Mouse (Mus musculus): ENCODE data around the gene Cfb. TPM values are rescaled to one million over a fixed set of nuclear protein-coding genes. Genes with fewer than 3 reads are reported as not detected.
"Not testable (repeated sequence)": the region's sequence is repeated elsewhere in the genome, so short reads cannot be mapped to it uniquely, and the experiment has no call there.

Gene Cfb
- polyA plus RNA-seq, 1 experiment from 2014 or later = 13.3 TPM

GRCm38 (mm10) chr17:34813747-34814146 is 48.6 kb downstream of the Cfb start:
- ATAC-seq (replicated peaks; ENCODE audit: low FRiP score); H3K9me3 ChIP-seq (replicated peaks); H3K9ac ChIP-seq; H3K27me3 ChIP-seq; H3K4me3 ChIP-seq (replicated peaks); H3K4me2 ChIP-seq; H3K36me3 ChIP-seq; H3K27ac ChIP-seq; H3K4me1 ChIP-seq: not testable (repeated sequence)
- WGBS = 61% methylated on average over 12 of the region's 12 CpGs

DNA sequence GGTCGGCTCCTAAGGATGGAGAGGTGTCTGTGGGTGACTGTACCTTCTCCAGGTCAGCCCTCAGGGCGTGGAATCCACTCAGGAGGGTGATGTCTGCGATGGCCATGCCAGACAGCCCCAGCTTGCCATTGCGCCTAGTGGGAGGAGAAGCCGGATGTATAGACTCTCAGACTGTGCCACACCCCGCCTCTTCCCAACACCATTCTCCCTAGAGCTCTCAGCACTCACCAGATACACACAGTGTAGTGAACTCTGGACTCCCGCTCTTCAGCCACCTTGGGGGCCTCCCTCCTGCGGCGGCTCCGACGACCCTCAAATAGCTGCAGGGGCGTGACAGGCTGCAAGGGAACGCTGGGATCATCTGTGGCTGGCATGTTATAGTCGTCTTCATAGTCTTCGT is 51.0 kb downstream of the Cfb start:
- no peak for ATAC-seq (replicated peaks; ENCODE audit: low FRiP score)
- 73% methylated on average over 15 of the region's 15 CpGs for WGBS
- Histone ChIP-seq H3K9ac (no peak overlapping the region), H3K27ac (no peak overlapping the region), H3K36me3 (no peaks in the 10 kb centered on the region), H3K27me3 (no peaks in the 10 kb centered on the region), H3K4me3 (replicated peaks) (no peak overlapping the region), H3K9me3 (replicated peaks) (no peaks in the 10 kb centered on the region), H3K4me1 (no peaks in the 10 kb centered on the region), H3K4me2 (no peak overlapping the region)

DNA sequence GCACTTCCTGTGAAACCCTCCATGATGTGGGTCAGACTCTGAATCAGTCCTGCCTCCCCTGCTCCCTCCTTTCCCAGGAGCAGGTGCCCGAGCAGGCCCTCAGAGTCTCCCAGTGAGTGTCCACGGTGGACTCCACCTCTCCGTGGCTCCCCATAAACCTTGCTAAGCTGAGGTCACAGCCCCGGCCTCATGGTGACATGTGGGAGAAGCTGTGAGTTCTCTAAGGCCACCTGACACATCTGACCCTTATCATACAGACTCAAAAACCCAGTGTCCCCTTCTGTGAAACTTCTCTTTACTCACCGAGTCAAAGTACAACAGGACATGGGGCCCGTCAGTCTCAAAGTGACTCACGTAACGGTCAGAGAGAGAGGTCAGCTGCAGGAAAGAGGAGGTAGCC is 51.5 kb downstream of the Cfb start:
- not testable (repeated sequence) for H3K36me3 ChIP-seq; H3K4me1 ChIP-seq; H3K4me2 ChIP-seq; H3K9me3 ChIP-seq (replicated peaks); H3K4me3 ChIP-seq (replicated peaks); H3K27me3 ChIP-seq; H3K9ac ChIP-seq; ATAC-seq (replicated peaks; ENCODE audit: low FRiP score); H3K27ac ChIP-seq
- WGBS = 74% methylated on average over 8 of the region's 8 CpGs

DNA sequence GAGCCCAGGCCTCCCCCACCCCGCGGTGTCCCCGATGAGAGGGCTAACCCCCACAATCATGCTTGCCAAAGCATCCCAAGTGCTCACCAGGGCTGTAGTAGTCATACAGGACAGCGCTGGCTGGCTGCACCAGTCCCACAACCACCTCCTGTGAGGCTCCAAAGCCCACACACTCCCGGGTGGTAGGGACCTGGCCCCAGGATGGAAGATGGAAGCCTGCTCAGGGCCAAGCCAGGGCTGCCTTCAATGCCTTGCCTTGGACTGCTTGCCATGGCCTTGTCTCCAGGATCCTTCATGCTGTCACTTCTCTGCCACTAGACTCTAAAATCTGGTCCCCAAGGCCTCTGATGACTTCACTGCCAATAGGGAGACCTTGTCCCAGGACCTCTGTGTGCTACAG is 51.9 kb downstream of the Cfb start:
- not testable (repeated sequence) for H3K36me3 ChIP-seq; H3K9ac ChIP-seq; H3K9me3 ChIP-seq (replicated peaks); H3K4me3 ChIP-seq (replicated peaks); H3K4me1 ChIP-seq; H3K27ac ChIP-seq; H3K4me2 ChIP-seq; ATAC-seq (replicated peaks; ENCODE audit: low FRiP score); H3K27me3 ChIP-seq
- 87% methylated on average over 5 of the region's 5 CpGs for WGBS

DNA sequence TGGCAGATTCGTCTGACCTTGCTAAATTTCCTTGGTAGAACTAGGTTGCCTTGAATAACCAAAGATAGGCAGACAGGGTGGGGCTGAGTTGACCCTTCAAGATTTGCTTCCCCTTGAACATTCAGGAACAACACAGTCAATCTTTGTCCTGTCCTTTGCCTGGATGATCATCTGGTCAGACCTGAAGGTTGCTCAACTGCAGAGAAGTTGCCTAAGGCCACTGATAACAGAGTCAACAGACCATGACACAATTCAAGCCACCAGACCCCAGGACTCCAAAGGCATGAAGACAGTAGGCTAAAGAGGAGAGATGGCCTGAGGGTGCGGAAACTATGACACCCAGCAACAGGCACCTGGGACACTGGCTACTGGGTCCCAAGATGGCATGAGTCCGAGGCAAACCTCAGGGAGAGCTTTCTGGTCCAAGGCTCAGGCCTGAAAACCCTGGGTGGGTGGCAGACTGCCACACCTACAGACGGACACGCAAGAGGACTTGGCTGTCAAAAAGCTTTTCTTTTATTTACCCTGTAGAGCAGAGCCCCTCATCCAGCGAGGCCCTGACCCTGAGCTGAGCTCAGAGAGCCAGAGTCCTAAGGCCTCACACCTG is 53.6 kb downstream of the Cfb start:
- no peaks in the 10 kb centered on the region for H3K36me3 ChIP-seq
- no peak for ATAC-seq (replicated peaks; ENCODE audit: low FRiP score)

DNA sequence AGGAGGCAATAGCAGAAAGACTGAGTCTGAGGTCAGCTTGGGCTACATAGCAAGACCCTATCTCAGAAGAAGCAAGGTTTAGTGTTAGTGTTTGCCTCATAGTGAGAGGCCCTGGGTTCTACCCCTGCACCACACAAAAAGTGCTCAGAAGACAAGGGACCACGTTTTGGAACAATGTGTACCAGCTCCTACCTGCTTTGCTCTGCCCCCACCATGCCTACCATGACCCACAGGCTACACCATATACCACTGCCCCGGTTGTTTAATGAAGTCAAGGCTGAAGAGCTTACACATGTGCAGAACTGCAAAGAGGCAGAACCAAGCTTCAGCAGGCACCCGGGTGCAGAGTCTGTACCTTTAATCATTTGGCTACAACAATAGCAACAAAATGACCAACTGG is 55.1 kb downstream of the Cfb start:
- Histone ChIP-seq H3K4me2 (no peak overlapping the region), H3K9me3 (replicated peaks) (peaks cover 6% of the 10 kb centered on the region; the same call in 1 of the 2 replicates), H3K9ac (no peak overlapping the region), H3K36me3 (no peaks in the 10 kb centered on the region), H3K4me3 (replicated peaks) (no peak overlapping the region), H3K27ac (no peak overlapping the region), H3K27me3 (no peaks in the 10 kb centered on the region), H3K4me1 (no peaks in the 10 kb centered on the region)
- no peak for ATAC-seq (replicated peaks; ENCODE audit: low FRiP score)
- 63% methylated on average over 3 of the region's 3 CpGs for WGBS

More for the DNA sequence above, 53.6 kb downstream of the Cfb start:
- H3K4me3 ChIP-seq (replicated peaks) = no peak overlapping the region
- H3K4me1 ChIP-seq = no peaks in the 10 kb centered on the region
- no peak overlapping the region for H3K27ac ChIP-seq
- H3K27me3 ChIP-seq = no peaks in the 10 kb centered on the region
- whole genome bisulfite sequencing = 82% methylated on average over 6 of the region's 6 CpGs
- H3K4me2 ChIP-seq = no peak overlapping the region
- H3K9ac ChIP-seq = no peak overlapping the region
- peaks cover 6% of the 10 kb centered on the region; the same call in 1 of the 2 replicates for H3K9me3 ChIP-seq (replicated peaks)

Small RNA genes within 50 kb of the gene (microRNA-seq; reads per million reads assigned to microRNA genes)
- not detected for gene Mir6970
- gene Mir6971 = 1.5 reads per million, percentile 2 among the genes with 10 or more reads in this experiment
- not detected for gene Mir6972

Other genes starting within 250 kb of the Cfb start
- gene Egfl8, start 246.5 kb downstream of the Cfb start, polyA plus RNA-seq (2015; fragmentation: Nextera tagmentation; extraction: Ambion mirVana) = 3.5 and 4.4 TPM in 2 replicates
- 36.5 and 39.1 TPM in 2 replicates for gene Ppt2, start 234.0 kb downstream of the Cfb start, polyA plus RNA-seq (2015; fragmentation: Nextera tagmentation; extraction: Ambion mirVana)
- gene Prrt1, start 233.0 kb downstream of the Cfb start, polyA plus RNA-seq (2015; fragmentation: Nextera tagmentation; extraction: Ambion mirVana) = 0.24 and 0.35 TPM in 2 replicates
- 17.2 and 18.4 TPM in 2 replicates for gene Fkbpl, start 217.8 kb downstream of the Cfb start, polyA plus RNA-seq (2015; fragmentation: Nextera tagmentation; extraction: Ambion mirVana)
- gene Atf6b, start 215.4 kb downstream of the Cfb start, polyA plus RNA-seq (2015; fragmentation: Nextera tagmentation; extraction: Ambion mirVana) = 86.2 and 98.2 TPM in 2 replicates
- 0.35 and 0.75 TPM in 2 replicates for gene Tnxb, start 192.0 kb downstream of the Cfb start, polyA plus RNA-seq (2015; fragmentation: Nextera tagmentation; extraction: Ambion mirVana)
- gene C4b, start 118.6 kb downstream of the Cfb start, polyA plus RNA-seq (2015; fragmentation: Nextera tagmentation; extraction: Ambion mirVana) = 0.73 and 2.0 TPM in 2 replicates
- gene Cyp21a1, start 58.0 kb downstream of the Cfb start, polyA plus RNA-seq (2015; fragmentation: Nextera tagmentation; extraction: Ambion mirVana) = 11.1 and 45.4 TPM in 2 replicates
- gene Stk19, start 25.6 kb downstream of the Cfb start, polyA plus RNA-seq (2015; fragmentation: Nextera tagmentation; extraction: Ambion mirVana) = 29.4 and 29.6 TPM in 2 replicates
- 62.7 and 73.0 TPM in 2 replicates for gene Dxo, start 25.5 kb downstream of the Cfb start, polyA plus RNA-seq (2015; fragmentation: Nextera tagmentation; extraction: Ambion mirVana)
- 48.5 and 53.1 TPM in 2 replicates for gene Skiv2l, start 12.3 kb downstream of the Cfb start, polyA plus RNA-seq (2015; fragmentation: Nextera tagmentation; extraction: Ambion mirVana)
- gene Nelfe, start 12.1 kb downstream of the Cfb start, polyA plus RNA-seq (2015; fragmentation: Nextera tagmentation; extraction: Ambion mirVana) = 101 and 116 TPM in 2 replicates
- gene Zbtb12, start 17.0 kb upstream of the Cfb start, polyA plus RNA-seq (2015; fragmentation: Nextera tagmentation; extraction: Ambion mirVana) = 5.0 TPM in 2 replicates
- not detected in 2 replicates for gene Gm20547, start 19.5 kb upstream of the Cfb start, polyA plus RNA-seq (2015; fragmentation: Nextera tagmentation; extraction: Ambion mirVana)
- 2.6 and 3.6 TPM in 2 replicates for gene C2, start 35.7 kb upstream of the Cfb start, polyA plus RNA-seq (2015; fragmentation: Nextera tagmentation; extraction: Ambion mirVana)
- 80.1 and 93.7 TPM in 2 replicates for gene Ehmt2, start 36.0 kb upstream of the Cfb start, polyA plus RNA-seq (2015; fragmentation: Nextera tagmentation; extraction: Ambion mirVana)
- 12.4 and 13.0 TPM in 2 replicates for gene Slc44a4, start 51.9 kb upstream of the Cfb start, polyA plus RNA-seq (2015; fragmentation: Nextera tagmentation; extraction: Ambion mirVana)
- 33.7 and 37.0 TPM in 2 replicates for gene Neu1, start 68.7 kb upstream of the Cfb start, polyA plus RNA-seq (2015; fragmentation: Nextera tagmentation; extraction: Ambion mirVana)
- 0.49 and 0.53 TPM in 2 replicates for gene Hspa1b, start 96.7 kb upstream of the Cfb start, polyA plus RNA-seq (2015; fragmentation: Nextera tagmentation; extraction: Ambion mirVana)
- not detected in 2 replicates for gene Gm20481, start 107.4 kb upstream of the Cfb start, polyA plus RNA-seq (2015; fragmentation: Nextera tagmentation; extraction: Ambion mirVana)
- 7.8 and 8.4 TPM in 2 replicates for gene Hspa1a, start 109.6 kb upstream of the Cfb start, polyA plus RNA-seq (2015; fragmentation: Nextera tagmentation; extraction: Ambion mirVana)
- gene Hspa1l, start 110.2 kb upstream of the Cfb start, polyA plus RNA-seq (2015; fragmentation: Nextera tagmentation; extraction: Ambion mirVana) = 0.81 and 1.6 TPM in 2 replicates
- 229 and 231 TPM in 2 replicates for gene Lsm2, start 119.3 kb upstream of the Cfb start, polyA plus RNA-seq (2015; fragmentation: Nextera tagmentation; extraction: Ambion mirVana)
- 128 and 140 TPM in 2 replicates for gene Vars, start 138.5 kb upstream of the Cfb start, polyA plus RNA-seq (2015; fragmentation: Nextera tagmentation; extraction: Ambion mirVana)
- 0.19 and 0.29 TPM in 2 replicates for gene Vwa7, start 154.1 kb upstream of the Cfb start, polyA plus RNA-seq (2015; fragmentation: Nextera tagmentation; extraction: Ambion mirVana)
- 6.2 and 6.8 TPM in 2 replicates for gene Sapcd1, start 165.5 kb upstream of the Cfb start, polyA plus RNA-seq (2015; fragmentation: Nextera tagmentation; extraction: Ambion mirVana)
- gene Msh5, start 184.2 kb upstream of the Cfb start, polyA plus RNA-seq (2015; fragmentation: Nextera tagmentation; extraction: Ambion mirVana) = 5.2 and 5.4 TPM in 2 replicates
- 300 and 320 TPM in 2 replicates for gene Clic1, start 187.4 kb upstream of the Cfb start, polyA plus RNA-seq (2015; fragmentation: Nextera tagmentation; extraction: Ambion mirVana)
- gene Ddah2, start 196.5 kb upstream of the Cfb start, polyA plus RNA-seq (2015; fragmentation: Nextera tagmentation; extraction: Ambion mirVana) = 324 and 356 TPM in 2 replicates
- 1.6 TPM in 1 of 2 replicates, not detected in the other for gene Ly6g6c, start 202.9 kb upstream of the Cfb start, polyA plus RNA-seq (2015; fragmentation: Nextera tagmentation; extraction: Ambion mirVana)
- gene Mpig6b, start 203.7 kb upstream of the Cfb start, polyA plus RNA-seq (2015; fragmentation: Nextera tagmentation; extraction: Ambion mirVana) = 0.41 and 0.52 TPM in 2 replicates
- gene Ly6g6e, start 214.4 kb upstream of the Cfb start, polyA plus RNA-seq (2015; fragmentation: Nextera tagmentation; extraction: Ambion mirVana) = 1.2 and 1.6 TPM in 2 replicates
- 5.0 and 6.0 TPM in 2 replicates for gene Ly6g6d, start 215.5 kb upstream of the Cfb start, polyA plus RNA-seq (2015; fragmentation: Nextera tagmentation; extraction: Ambion mirVana)
- gene Ly6g6f, start 223.1 kb upstream of the Cfb start, polyA plus RNA-seq (2015; fragmentation: Nextera tagmentation; extraction: Ambion mirVana) = not detected in 2 replicates
- 94.7 and 103 TPM in 2 replicates for gene Abhd16a, start 226.7 kb upstream of the Cfb start, polyA plus RNA-seq (2015; fragmentation: Nextera tagmentation; extraction: Ambion mirVana)
- not detected in 2 replicates for gene Ly6g5c, start 245.8 kb upstream of the Cfb start, polyA plus RNA-seq (2015; fragmentation: Nextera tagmentation; extraction: Ambion mirVana)

Measured in kidney, embryonic 15.5 days (tissue).